Mouse (Mus musculus): ENCODE results near the gene 9130204L05Rik. TPM values are rescaled to one million over a fixed set of nuclear protein-coding genes. Genes with fewer than 3 reads are reported as not detected.

The 9130204L05Rik gene
- not detected in 2 replicates for polyA plus RNA-seq (2015; fragmentation: Nextera tagmentation; extraction: Ambion mirVana)

DNA sequence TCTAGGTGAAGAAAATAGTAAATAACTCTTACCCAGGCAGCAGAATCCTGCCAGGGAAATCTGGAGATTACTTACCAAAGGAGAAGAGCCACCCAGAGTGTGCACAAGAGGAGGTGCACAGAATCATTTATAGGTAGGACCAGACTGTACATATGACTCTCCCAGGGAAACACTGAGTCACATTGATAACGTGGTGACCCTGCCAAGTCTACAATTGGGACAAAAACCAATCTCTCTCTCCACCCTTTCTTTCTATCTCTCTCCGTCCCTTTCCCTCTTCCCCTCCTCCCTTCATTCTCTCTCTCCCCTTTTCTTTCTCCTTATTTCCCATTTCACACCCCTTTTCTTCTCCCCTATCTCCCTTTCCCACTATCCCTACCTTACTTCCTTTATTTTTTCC is at the start of gene 9130204L05Rik:
9130204L05Rik (minus strand) TSS at position 101 of the 400 bp plus-strand sequence.
- H3K4me3 ChIP-seq: no peak within 1 kb of the TSS

DNA sequence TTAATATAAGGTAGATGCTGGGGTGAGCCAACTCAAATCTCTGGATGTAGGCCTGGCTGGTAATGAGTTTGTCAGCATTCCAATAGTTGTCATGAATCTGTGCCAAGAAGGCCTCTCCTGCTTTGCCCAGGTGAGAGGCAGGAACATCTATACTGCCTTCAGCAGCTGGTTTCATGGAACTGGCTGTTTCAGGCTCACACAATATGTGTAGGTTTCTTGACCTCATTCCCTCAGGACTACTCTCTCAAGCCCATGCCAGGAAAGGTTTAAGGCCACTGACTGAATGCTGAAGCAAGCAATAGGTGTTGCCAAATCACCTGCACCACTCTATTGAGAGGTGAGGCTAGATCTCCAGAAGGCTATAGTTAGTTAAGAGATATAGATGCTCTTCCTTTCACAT is 18.1 kb upstream of the 9130204L05Rik start:
- H3K4me1 ChIP-seq (replicated peaks): no peaks in the 10 kb centered on the region
- H3K27ac ChIP-seq: no peak overlapping the region
- H3K9ac ChIP-seq: no peak overlapping the region
- ATAC-seq (replicated peaks; ENCODE audit: insufficient number of reproducible peaks, insufficient read depth, low FRiP score, low read depth): no peak
- no peaks in the 10 kb centered on the region for H3K27me3 ChIP-seq
- H3K36me3 ChIP-seq: no peaks in the 10 kb centered on the region
- H3K9me3 ChIP-seq (replicated peaks): no peaks in the 10 kb centered on the region
- no peak overlapping the region for H3K4me3 ChIP-seq
- H3K4me2 ChIP-seq: no peak overlapping the region

More for the DNA sequence above, at the start of gene 9130204L05Rik:
- Histone ChIP-seq H3K9ac (no peak within 1 kb of the TSS), H3K36me3 (no peaks in the 10 kb centered on the region), H3K27ac (no peak within 1 kb of the TSS), H3K4me2 (no peak within 1 kb of the TSS), H3K27me3 (no peaks in the 10 kb centered on the region), H3K9me3 (replicated peaks) (no peaks in the 10 kb centered on the region), H3K4me1 (replicated peaks) (no peaks in the 10 kb centered on the region)
- WGBS: 69% methylated on average over 2 of the region's 2 CpGs
- no peak for ATAC-seq (replicated peaks; ENCODE audit: insufficient number of reproducible peaks, insufficient read depth, low FRiP score, low read depth)

DNA sequence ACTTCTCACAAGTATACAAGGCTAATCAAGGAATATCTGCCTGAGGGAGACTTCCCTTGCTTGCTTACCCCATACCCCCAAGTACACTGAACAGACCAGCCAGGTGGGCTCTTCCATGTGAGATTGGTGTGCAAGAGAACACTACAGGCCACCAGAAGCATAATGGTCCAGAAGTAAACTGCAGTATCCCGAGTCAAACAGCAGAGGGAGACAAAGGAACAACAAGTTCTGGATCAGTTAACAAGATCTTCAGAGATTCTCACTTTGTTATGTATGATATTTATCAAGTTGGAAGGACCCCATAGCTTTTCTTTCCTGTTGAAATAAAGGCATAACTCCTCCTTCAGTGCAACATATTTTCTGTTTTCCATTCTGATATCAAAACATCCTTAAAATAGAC is 31.4 kb downstream of the 9130204L05Rik start:
- ATAC-seq (replicated peaks; ENCODE audit: insufficient number of reproducible peaks, insufficient read depth, low FRiP score, low read depth): no peak
- Histone ChIP-seq H3K36me3 (no peaks in the 10 kb centered on the region), H3K4me3 (no peak overlapping the region), H3K27me3 (no peaks in the 10 kb centered on the region), H3K4me1 (replicated peaks) (no peaks in the 10 kb centered on the region), H3K27ac (no peak overlapping the region), H3K9me3 (replicated peaks) (no peaks in the 10 kb centered on the region), H3K4me2 (no peak overlapping the region), H3K9ac (no peak overlapping the region)
- 3% methylated on average over 1 of the region's 1 CpGs for WGBS

DNA sequence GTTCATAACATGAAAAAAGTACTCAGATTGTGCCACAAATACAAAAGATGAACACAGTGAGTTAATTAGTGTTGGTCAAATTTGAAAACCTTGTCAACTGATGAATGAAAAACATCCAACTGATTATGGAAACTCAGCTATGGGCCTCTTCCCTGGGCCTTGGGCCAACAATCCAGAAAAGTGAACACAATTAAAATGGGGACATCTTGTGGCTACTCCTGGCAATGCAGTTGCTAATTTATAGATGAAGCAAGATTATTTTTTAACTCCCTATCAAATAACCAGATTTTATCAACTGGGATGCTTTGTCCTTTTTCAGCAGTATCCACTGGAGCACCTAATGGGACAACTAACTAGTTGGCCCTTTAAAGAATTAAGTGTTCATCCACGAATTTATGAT is 37.9 kb downstream of the 9130204L05Rik start:
- WGBS: 19% methylated on average over 1 of the region's 1 CpGs

More for the DNA sequence above, 37.9 kb downstream of the 9130204L05Rik start:
- Histone ChIP-seq H3K9me3 (replicated peaks) (0 out of 2 replicates have a peak, but pooled peaks cover 3% of the 10 kb centered on the region), H3K9ac (no peak overlapping the region), H3K27me3 (no peaks in the 10 kb centered on the region), H3K36me3 (no peaks in the 10 kb centered on the region), H3K4me3 (no peak overlapping the region), H3K4me1 (replicated peaks) (no peaks in the 10 kb centered on the region), H3K4me2 (no peak overlapping the region), H3K27ac (no peak overlapping the region)
- ATAC-seq (replicated peaks; ENCODE audit: insufficient number of reproducible peaks, insufficient read depth, low FRiP score, low read depth): no peak

All from heart, embryonic 15.5 days (tissue).